Mouse (Mus musculus) frontal cortex, postnatal 25 days (tissue): ENCODE data around the gene Klhdc10.

ENCODE experiments used
- DNase-seq, 2 experiments: peaks; one replicate each; pipeline ENCODE4 v3.0.0; 2022; ENCODE audit warnings: low spot score in 2 of 2

Gene Klhdc10

GRCm38 (mm10) chr6:30468684-30469083 is 67.0 kb downstream of the Klhdc10 start:
- DNase-seq = no peak

- no peak for DNase-seq
Observed at GRCm38 (mm10) chr6:30469370-30469769, 67.7 kb downstream of the Klhdc10 start.

GRCm38 (mm10) chr6:30471706-30472105 is 70.0 kb downstream of the Klhdc10 start:
- DNase-seq = no peak

GRCm38 (mm10) chr6:30476025-30476765 is 74.5 kb downstream of the Klhdc10 start:
- DNase-seq = no peak

- DNase-seq = no peak
Observed at GRCm38 (mm10) chr6:30477210-30477714, 75.6 kb downstream of the Klhdc10 start.

GRCm38 (mm10) chr6:30477784-30478183 is 76.1 kb downstream of the Klhdc10 start:
- DNase-seq = no peak

GRCm38 (mm10) chr6:30479418-30479817 is 77.8 kb downstream of the Klhdc10 start:
- no peak for DNase-seq

GRCm38 (mm10) chr6:30482908-30483307 is 81.2 kb downstream of the Klhdc10 start:
- DNase-seq = no peak

GRCm38 (mm10) chr6:30486504-30486903 is 84.8 kb downstream of the Klhdc10 start:
- DNase-seq = no peak

- DNase-seq = no peak
Observed at GRCm38 (mm10) chr6:30499049-30499448, 97.4 kb downstream of the Klhdc10 start.
